Mouse (Mus musculus) granulocyte monocyte progenitor cell, adult 5-6 weeks (primary cell): ENCODE results near the gene Cbs. TPM values are rescaled to one million over a fixed set of nuclear protein-coding genes. Genes with fewer than 3 reads are reported as not detected.
"Not testable (repeated sequence)": the region's sequence is repeated elsewhere in the genome, so short reads cannot be mapped to it uniquely, and the experiment has no call there.

Experiments used
- ATAC-seq: replicated peaks from 2 replicates; pipeline ENCODE4 v1.8.0; 2016; ENCODE audit warnings: mild to moderate bottlenecking, moderate TSS enrichment, inconsistent platforms; ENCODE audit not compliant: poor library complexity, severe bottlenecking
- total RNA-seq, 2 experiments: library from RNA; stranded (forward) in 1 of 2; stranded (reverse) in 1 of 2; fragments of 200-712, 200-1000 nt in 1 of 2; fragments of >200 nt in 1 of 2; fragmentation: Nextera tagmentation in 1 of 2; gene quantifications; 2 replicates each; pipeline ENCODE4 v1.2.3; 2014 to 2017

Gene Cbs
- total RNA-seq, 2 experiments from 2014 or later: 0.28 to 0.57 TPM

- ATAC-seq: no peak
These were observed 9.4 kb upstream of the Cbs start for GRCm38 (mm10) chr17:31646199-31647002.

GRCm38 (mm10) chr17:31642913-31643312 is 5.9 kb upstream of the Cbs start:
- ATAC-seq: no peak

- no peak for ATAC-seq
These were observed 5.3 kb upstream of the Cbs start for GRCm38 (mm10) chr17:31642331-31642730.

- ATAC-seq: no peak
These were observed 2.6 kb upstream of the Cbs start for GRCm38 (mm10) chr17:31639651-31640050.

- ATAC-seq: no peak
These were observed 980 bp upstream of the Cbs start for GRCm38 (mm10) chr17:31637866-31638570.

GRCm38 (mm10) chr17:31636277-31636941 is 629 bp downstream of the Cbs start:
- ATAC-seq: peak; percentile 23; the same call in 1 of the 2 replicates

- no peak for ATAC-seq
These were observed 1.3 kb downstream of the Cbs start for GRCm38 (mm10) chr17:31635781-31636180.

- no peak for ATAC-seq
These were observed 2.1 kb downstream of the Cbs start for GRCm38 (mm10) chr17:31634896-31635295.

- ATAC-seq: no peak
These were observed 4.0 kb downstream of the Cbs start for GRCm38 (mm10) chr17:31633007-31633406.

- no peak for ATAC-seq
These were observed 5.8 kb downstream of the Cbs start for GRCm38 (mm10) chr17:31631081-31631800.

GRCm38 (mm10) chr17:31627961-31628360 is 9.1 kb downstream of the Cbs start:
- ATAC-seq: no peak

GRCm38 (mm10) chr17:31623101-31623500 is 13.9 kb downstream of the Cbs start:
- ATAC-seq: no peak

GRCm38 (mm10) chr17:31613086-31613755 is 23.8 kb downstream of the Cbs start:
- no peak for ATAC-seq

- ATAC-seq: no peak
These were observed 27.1 kb downstream of the Cbs start for GRCm38 (mm10) chr17:31609895-31610294.

- not testable (repeated sequence) for ATAC-seq
These were observed 27.9 kb downstream of the Cbs start for GRCm38 (mm10) chr17:31609173-31609572.

GRCm38 (mm10) chr17:31607256-31607951 is 29.6 kb downstream of the Cbs start:
- no peak for ATAC-seq

GRCm38 (mm10) chr17:31606424-31606823 is 30.6 kb downstream of the Cbs start:
- ATAC-seq: no peak

GRCm38 (mm10) chr17:31598593-31598992 is 38.4 kb downstream of the Cbs start:
- ATAC-seq: no peak

- no peak for ATAC-seq
These were observed 39.1 kb downstream of the Cbs start for GRCm38 (mm10) chr17:31597957-31598356.
